Mouse (Mus musculus) kidney, postnatal 0 days (tissue): ENCODE data around the gene Tex33. TPM values are rescaled to one million over a fixed set of nuclear protein-coding genes. Genes with fewer than 3 reads are reported as not detected.
A peak's percentile ranks its signal among the peaks of the same experiment; 100 is the strongest.

ENCODE experiments used
- ATAC-seq: fragments of 200-750 bp; cut with Nextera tagmentation; replicated peaks from 2 replicates; pipeline ENCODE4 v1.8.0; 2017; ENCODE audit warnings: low read depth, moderate number of reproducible peaks, moderate TSS enrichment, moderate library complexity; ENCODE audit not compliant: low FRiP score
- DNase-seq: peaks from one replicate; pipeline ENCODE4 v3.0.0-alpha.2; 2016; ENCODE audit warnings: low spot score
- H3K27ac ChIP-seq: fragments of 300-500 bp; sonication (generic); 2 replicates; pipeline ENCODE4 v1.5.1; 2014; ENCODE audit warnings: mild to moderate bottlenecking
- H3K27me3 ChIP-seq: fragments of 300-500 bp; sonication (generic); 2 replicates; pipeline ENCODE4 v1.6.1; 2014; ENCODE audit warnings: low read length, mixed read lengths; ENCODE audit not compliant: insufficient read depth
- H3K36me3 ChIP-seq: fragments of 300-500 bp; sonication (generic); 2 replicates; pipeline ENCODE4 v1.6.1; 2014; ENCODE audit warnings: low read length, mixed read lengths; ENCODE audit not compliant: insufficient read depth
- H3K4me1 ChIP-seq: fragments of 300-500 bp; sonication (generic); replicated peaks from 2 replicates; pipeline ENCODE4 v1.6.1; 2014; ENCODE audit warnings: antibody characterized with exemption, low read length, mixed read lengths; ENCODE audit not compliant: insufficient read depth
- H3K4me2 ChIP-seq: fragments of 300-500 bp; sonication (generic); 2 replicates; pipeline ENCODE4 v1.6.1; 2014; ENCODE audit warnings: mild to moderate bottlenecking, low read length, moderate library complexity, mixed read lengths
- H3K4me3 ChIP-seq: fragments of 300-500 bp; sonication (generic); replicated peaks from 2 replicates; pipeline ENCODE4 v1.5.1; 2014; ENCODE audit warnings: low read depth, low read length
- H3K9ac ChIP-seq: fragments of 300-500 bp; sonication (generic); 2 replicates; pipeline ENCODE4 v1.6.1; 2014; ENCODE audit warnings: low read depth, low read length
- H3K9me3 ChIP-seq: fragments of 300-500 bp; sonication (generic); replicated peaks from 2 replicates; pipeline ENCODE4 v1.6.1; 2016; ENCODE audit warnings: low read length, inconsistent platforms, mixed read lengths
- CTCF ChIP-seq: IDR thresholded peaks from 2 replicates; pipeline ENCODE4 v1.5.1; 2016; ENCODE audit warnings: antibody characterized with exemption, low read depth, mild to moderate bottlenecking, moderate library complexity
- WGBS: fragments of 180-500 bp; shearing (Covaris S2); extraction: QIAGEN DNeasy Blood & Tissue Kit; methylation state at CpG from one replicate; pipeline ENCODE4 v1.1.7; 2014; 5-methylcytosine and 5-hydroxymethylcytosine counted together
- polyA plus RNA-seq: library from polyadenylated mRNA; unstranded; fragments of >200 nt; fragmentation: Nextera tagmentation; extraction: Ambion mirVana; gene quantifications from 2 replicates; pipeline ENCODE4 v1.2.1, GENCODE M21; 2015

Gene Tex33
- polyA plus RNA-seq, 1 experiment from 2014 or later: not detected

GRCm38 (mm10) chr15:78383450-78384219 lies 12.1 kb downstream of the Tex33 start:
- DNase-seq (peak; percentile 19), ATAC-seq (peak; percentile 85)
- no peaks in the 10 kb centered on the region for H3K36me3 ChIP-seq
- no peaks in the 10 kb centered on the region for H3K27me3 ChIP-seq
- no peak for TF ChIP-seq CTCF
- no peak overlapping the region for H3K4me3 ChIP-seq
- WGBS: 76% methylated on average over 11 of the region's 11 CpGs
- no peak overlapping the region for H3K9ac ChIP-seq
- no peaks in the 10 kb centered on the region for H3K9me3 ChIP-seq
- no peak overlapping the region for H3K4me2 ChIP-seq
- H3K27ac ChIP-seq: 0 out of 2 replicates have a peak overlapping the region, but pooled peaks have one; percentile 15
- H3K4me1 ChIP-seq: no peaks in the 10 kb centered on the region

- no peak for DNase-seq
- Histone ChIP-seq H3K27ac (no peak overlapping the region), H3K27me3 (no peaks in the 10 kb centered on the region), H3K4me3 (no peak overlapping the region), H3K4me2 (no peak overlapping the region), H3K9me3 (no peaks in the 10 kb centered on the region), H3K9ac (no peak overlapping the region), H3K4me1 (no peaks in the 10 kb centered on the region), H3K36me3 (no peaks in the 10 kb centered on the region)
- ATAC-seq: no peak
- TF ChIP-seq CTCF: no peak
- WGBS: 91% methylated on average over 4 of the region's 4 CpGs
These were observed 13.6 kb downstream of the Tex33 start for GRCm38 (mm10) chr15:78382115-78382514.

DNA sequence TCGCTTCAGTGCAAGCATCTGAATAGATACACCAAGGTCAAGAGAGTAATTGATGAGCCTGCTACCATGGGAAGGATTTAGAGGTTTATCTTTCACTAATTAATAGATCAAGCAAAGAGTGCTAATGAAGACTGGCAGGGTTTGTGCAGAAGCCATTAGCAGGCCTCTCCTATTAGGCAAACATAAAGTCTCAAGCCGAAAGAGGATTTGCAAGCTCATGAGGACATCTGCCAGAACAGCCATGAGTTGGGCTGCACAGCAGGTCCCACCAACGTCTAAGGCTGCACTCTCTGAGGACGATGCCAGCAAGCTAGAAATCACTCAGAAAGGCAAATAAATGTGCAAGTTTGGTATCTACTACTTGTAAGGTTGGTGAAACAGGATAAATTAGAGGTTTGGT lies 15.0 kb downstream of the Tex33 start:
- Histone ChIP-seq H3K27ac (no peak overlapping the region), H3K9me3 (no peaks in the 10 kb centered on the region), H3K4me2 (no peak overlapping the region), H3K36me3 (no peaks in the 10 kb centered on the region), H3K4me1 (no peaks in the 10 kb centered on the region), H3K9ac (no peak overlapping the region), H3K4me3 (no peak overlapping the region), H3K27me3 (no peaks in the 10 kb centered on the region)
- 78% methylated on average over 4 of the region's 4 CpGs for WGBS
- ATAC-seq: no peak
- TF ChIP-seq CTCF: no peak
- no peak for DNase-seq

DNA sequence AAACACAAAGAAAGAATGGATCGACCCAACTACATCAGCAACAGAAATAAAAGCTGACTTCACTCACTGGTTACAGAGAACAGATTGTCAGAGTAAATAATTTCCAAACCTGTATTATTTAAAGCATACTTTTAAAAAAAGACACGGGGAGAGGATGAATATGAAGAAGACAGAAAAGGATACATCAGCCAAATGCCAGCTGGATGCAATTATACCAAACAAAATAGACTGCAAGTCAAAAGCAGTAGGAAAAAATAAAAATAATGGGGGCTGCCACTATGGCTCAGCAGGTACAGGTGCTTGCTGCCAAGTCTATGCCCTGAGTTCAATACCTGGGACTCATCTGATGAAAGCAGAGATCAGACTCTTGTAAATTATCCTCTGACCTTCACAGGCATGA lies 15.5 kb downstream of the Tex33 start:
- H3K4me1 ChIP-seq: no peaks in the 10 kb centered on the region
- DNase-seq (no peak), ATAC-seq (no peak)
- WGBS: 76% methylated on average over 2 of the region's 2 CpGs
- H3K27me3 ChIP-seq: no peaks in the 10 kb centered on the region
- no peaks in the 10 kb centered on the region for H3K36me3 ChIP-seq
- no peaks in the 10 kb centered on the region for H3K9me3 ChIP-seq
- TF ChIP-seq CTCF: no peak
- H3K4me2 ChIP-seq: no peak overlapping the region
- H3K9ac ChIP-seq: no peak overlapping the region
- no peak overlapping the region for H3K4me3 ChIP-seq
- H3K27ac ChIP-seq: no peak overlapping the region

DNA sequence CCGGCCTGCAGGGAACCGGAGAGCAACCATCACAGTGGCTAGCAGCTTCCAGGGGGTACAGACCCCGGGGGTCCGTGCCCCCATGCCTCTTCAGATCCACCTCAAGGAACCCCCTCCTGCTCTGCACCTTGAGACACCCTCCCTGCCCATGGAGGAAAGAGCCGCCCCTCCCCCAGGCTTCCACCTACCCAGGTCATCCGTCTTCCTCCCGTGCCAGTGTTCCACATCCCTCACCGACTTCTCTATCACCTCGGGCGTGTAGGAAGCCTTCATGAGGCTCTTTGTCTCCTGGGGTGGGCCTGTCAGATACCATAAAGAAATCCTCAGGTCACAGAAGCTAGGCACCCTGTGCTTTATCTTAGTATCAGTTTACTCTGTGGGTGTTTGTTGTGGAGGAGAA lies 17.2 kb downstream of the Tex33 start:
- no peak overlapping the region for H3K4me2 ChIP-seq
- TF ChIP-seq CTCF: no peak
- DNase-seq: no peak
- no peaks in the 10 kb centered on the region for H3K9me3 ChIP-seq
- H3K4me1 ChIP-seq: no peaks in the 10 kb centered on the region
- no peak overlapping the region for H3K27ac ChIP-seq
- H3K36me3 ChIP-seq: no peaks in the 10 kb centered on the region
- H3K4me3 ChIP-seq: no peak overlapping the region
- no peaks in the 10 kb centered on the region for H3K27me3 ChIP-seq
- no peak overlapping the region for H3K9ac ChIP-seq
- 58% methylated on average over 10 of the region's 10 CpGs for WGBS
- no peak for ATAC-seq

DNA sequence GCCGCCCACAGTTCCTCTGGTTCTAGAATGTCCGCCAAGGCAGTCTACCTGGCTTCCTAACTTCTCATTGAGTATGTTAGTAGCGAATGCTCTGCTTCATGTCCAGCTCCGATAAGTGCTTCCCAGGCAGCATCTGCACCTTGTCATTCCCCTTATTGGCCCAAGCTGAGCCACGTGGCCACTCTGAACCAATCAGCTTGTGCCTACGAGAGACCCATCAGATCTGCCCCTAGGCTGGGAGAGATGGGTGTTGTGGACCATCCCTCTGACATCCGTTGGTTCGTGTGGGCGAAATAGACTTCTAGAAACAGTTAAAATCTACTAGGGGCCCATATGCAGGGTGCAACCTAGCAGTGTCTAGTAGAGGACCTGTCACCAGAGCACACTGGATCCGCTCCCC lies 17.9 kb downstream of the Tex33 start:
- H3K4me3 ChIP-seq: no peak overlapping the region
- no peaks in the 10 kb centered on the region for H3K36me3 ChIP-seq
- no peaks in the 10 kb centered on the region for H3K27me3 ChIP-seq
- DNase-seq (no peak), ATAC-seq (no peak)
- no peak overlapping the region for H3K9ac ChIP-seq
- no peak for TF ChIP-seq CTCF
- no peak overlapping the region for H3K4me2 ChIP-seq
- WGBS: 87% methylated on average over 10 of the region's 10 CpGs
- no peaks in the 10 kb centered on the region for H3K9me3 ChIP-seq
- no peak overlapping the region for H3K27ac ChIP-seq
- no peaks in the 10 kb centered on the region for H3K4me1 ChIP-seq

DNA sequence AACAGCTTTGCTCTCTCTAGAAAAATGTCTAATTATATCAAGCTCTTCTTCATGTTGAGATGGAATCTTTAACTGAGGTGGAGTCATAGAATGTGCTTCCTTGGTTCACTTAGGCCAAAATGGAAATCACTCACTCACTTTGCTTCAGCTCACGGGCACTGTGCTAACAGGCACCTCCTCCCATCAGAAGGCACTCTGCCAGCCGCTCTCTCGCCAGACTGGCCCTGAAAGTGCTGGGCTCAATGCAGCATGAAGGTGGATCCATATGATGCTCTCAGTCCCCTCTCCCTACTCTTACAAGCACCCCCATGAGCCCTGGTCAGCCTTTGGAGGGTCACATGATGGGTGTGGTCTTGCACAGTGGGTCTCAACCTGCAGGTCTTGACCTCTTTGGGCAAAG lies 21.5 kb downstream of the Tex33 start:
- no peak overlapping the region for H3K9ac ChIP-seq
- 65% methylated on average over 3 of the region's 3 CpGs for WGBS
- ATAC-seq (no peak), DNase-seq (no peak)
- H3K36me3 ChIP-seq: no peaks in the 10 kb centered on the region
- H3K4me1 ChIP-seq: no peaks in the 10 kb centered on the region
- H3K27ac ChIP-seq: no peak overlapping the region
- no peaks in the 10 kb centered on the region; the same call in 1 of the 2 replicates for H3K27me3 ChIP-seq
- no peak overlapping the region for H3K4me3 ChIP-seq
- no peak overlapping the region for H3K4me2 ChIP-seq
- TF ChIP-seq CTCF: no peak
- H3K9me3 ChIP-seq: no peaks in the 10 kb centered on the region
